Mouse (Mus musculus) hindbrain, embryonic 13.5 days (tissue): ENCODE measurements around the gene Ptpa. TPM values are rescaled to one million over a fixed set of nuclear protein-coding genes. Genes with fewer than 3 reads are reported as not detected.
"Not testable (repeated sequence)": the region's sequence is repeated elsewhere in the genome, so short reads cannot be mapped to it uniquely, and the experiment has no call there.

ENCODE experiments used
- ATAC-seq: fragments of 200-750 bp; cut with Nextera tagmentation; 2 replicates; pipeline ENCODE4 v1.8.0; 2017; ENCODE audit warnings: moderate TSS enrichment; ENCODE audit not compliant: low FRiP score
- H3K27ac ChIP-seq: fragments of 300-500 bp; sonication (generic); 2 replicates; pipeline ENCODE4 v1.5.1; 2015; ENCODE audit warnings: inconsistent platforms, mild to moderate bottlenecking, moderate library complexity
- H3K27me3 ChIP-seq: fragments of 300-500 bp; sonication (generic); 2 replicates; pipeline ENCODE4 v1.6.1; 2015; ENCODE audit warnings: mild to moderate bottlenecking, inconsistent platforms
- H3K36me3 ChIP-seq: fragments of 300-500 bp; sonication (generic); 2 replicates; pipeline ENCODE4 v1.6.1; 2015; ENCODE audit warnings: mild to moderate bottlenecking, inconsistent platforms
- H3K4me1 ChIP-seq: fragments of 300-500 bp; sonication (generic); replicated peaks from 2 replicates; pipeline ENCODE4 v1.6.1; 2015; ENCODE audit warnings: inconsistent platforms
- H3K4me2 ChIP-seq: fragments of 300-500 bp; sonication (generic); 2 replicates; pipeline ENCODE4 v1.6.1; 2015; ENCODE audit warnings: inconsistent platforms, mild to moderate bottlenecking, moderate library complexity
- H3K4me3 ChIP-seq: fragments of 300-500 bp; sonication (generic); 2 replicates; pipeline ENCODE4 v1.5.1; 2015; ENCODE audit warnings: mild to moderate bottlenecking, inconsistent platforms
- H3K9ac ChIP-seq: fragments of 300-500 bp; sonication (generic); 2 replicates; pipeline ENCODE4 v1.6.1; 2015; ENCODE audit warnings: mild to moderate bottlenecking, inconsistent platforms
- H3K9me3 ChIP-seq: fragments of 300-500 bp; sonication (generic); 2 replicates; pipeline ENCODE4 v1.6.1; 2016; ENCODE audit warnings: inconsistent platforms
- WGBS: fragments of 180-500 bp; shearing (Covaris S2); methylation state at CpG from one replicate; pipeline ENCODE4 v1.1.7; 2015; 5-methylcytosine and 5-hydroxymethylcytosine counted together
- polyA plus RNA-seq: library from polyadenylated mRNA; unstranded; fragments of >200 nt; fragmentation: Nextera tagmentation; extraction: Ambion mirVana; gene quantifications from 2 replicates; pipeline ENCODE4 v1.2.1, GENCODE M21; 2015

Ptpa gene
- polyA plus RNA-seq, 1 experiment from 2014 or later, result 129 TPM

DNA sequence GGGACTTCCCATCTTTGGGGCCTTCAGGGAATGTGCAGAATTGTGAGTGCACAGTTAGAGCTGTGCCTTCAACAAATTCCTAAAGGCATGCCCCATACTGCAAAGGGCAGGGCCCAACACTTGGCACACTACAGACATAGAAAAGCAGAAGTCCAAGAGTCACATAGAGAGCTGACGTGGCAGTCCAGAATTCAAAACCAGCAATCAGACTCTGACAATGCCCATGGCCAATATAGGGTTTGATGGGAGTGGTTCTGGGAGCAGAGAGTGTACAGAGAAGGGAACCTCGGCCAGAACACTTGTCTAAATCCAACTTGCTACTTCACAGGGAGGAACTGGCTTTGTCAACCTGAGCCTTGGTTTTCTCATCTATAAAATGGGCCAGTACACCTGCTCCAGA lies 8.6 kb upstream of the Ptpa start:
- no peak overlapping the region for H3K27ac ChIP-seq
- no peaks in the 10 kb centered on the region for H3K27me3 ChIP-seq
- peaks cover 96% of the 10 kb centered on the region for H3K36me3 ChIP-seq
- ATAC-seq, result no peak
- no peaks in the 10 kb centered on the region for H3K4me1 ChIP-seq
- no peak overlapping the region for H3K4me2 ChIP-seq
- no peaks in the 10 kb centered on the region for H3K9me3 ChIP-seq
- H3K9ac ChIP-seq, result no peak overlapping the region
- H3K4me3 ChIP-seq, result no peak overlapping the region
- WGBS, result 91% methylated on average over 2 of the region's 2 CpGs

DNA sequence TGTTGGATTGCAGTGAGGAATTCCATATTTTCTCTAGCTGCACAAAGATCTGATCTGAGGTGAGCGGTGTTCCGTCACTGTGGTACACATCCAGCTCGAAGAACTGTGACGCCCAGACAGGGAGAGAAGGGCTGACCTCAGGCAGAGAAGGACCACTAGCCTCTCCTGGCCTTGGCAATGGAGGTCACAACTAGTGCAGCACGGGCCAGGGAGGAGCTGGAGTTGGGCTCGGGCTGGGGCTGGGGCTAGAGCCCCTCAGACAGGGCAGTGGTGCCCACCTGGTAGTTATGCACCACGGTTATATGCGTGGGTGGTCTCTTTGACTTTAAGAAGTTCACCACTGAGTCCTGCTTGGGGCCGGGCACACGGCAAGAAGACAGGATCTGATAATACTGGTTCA lies 8.1 kb upstream of the Ptpa start:
- no peak for ATAC-seq
- WGBS, result 93% methylated on average over 10 of the region's 10 CpGs
- Histone ChIP-seq H3K36me3 (peaks cover 96% of the 10 kb centered on the region), H3K4me2 (no peak overlapping the region), H3K4me1 (peaks cover 4% of the 10 kb centered on the region), H3K9me3 (no peaks in the 10 kb centered on the region), H3K27ac (no peak overlapping the region), H3K4me3 (no peak overlapping the region), H3K9ac (no peak overlapping the region), H3K27me3 (no peaks in the 10 kb centered on the region)

- Histone ChIP-seq H3K4me2 (no peak overlapping the region), H3K9me3 (no peaks in the 10 kb centered on the region), H3K36me3 (peaks cover 91% of the 10 kb centered on the region), H3K9ac (0 out of 2 replicates have a peak overlapping the region, but pooled peaks have one; percentile 19), H3K4me3 (no peak overlapping the region), H3K27me3 (no peaks in the 10 kb centered on the region), H3K27ac (no peak overlapping the region), H3K4me1 (peaks cover 12% of the 10 kb centered on the region)
- ATAC-seq, result no peak
- WGBS, result 89% methylated on average over 8 of the region's 8 CpGs
Measured at GRCm38 (mm10) chr2:30408452-30409100, 7.3 kb upstream of the Ptpa start.

GRCm38 (mm10) chr2:30409454-30410176 lies 6.2 kb upstream of the Ptpa start:
- H3K9me3 ChIP-seq, result no peaks in the 10 kb centered on the region
- H3K4me2 ChIP-seq, result no peak overlapping the region
- H3K4me3 ChIP-seq, result no peak overlapping the region
- peaks cover 81% of the 10 kb centered on the region for H3K36me3 ChIP-seq
- ATAC-seq, result no peak
- H3K27ac ChIP-seq, result no peak overlapping the region
- no peak overlapping the region; the same call in 1 of the 2 replicates for H3K9ac ChIP-seq
- H3K4me1 ChIP-seq, result peaks cover 22% of the 10 kb centered on the region
- WGBS, result 94% methylated on average over 4 of the region's 5 CpGs
- H3K27me3 ChIP-seq, result peaks cover 3% of the 10 kb centered on the region; the same call in 1 of the 2 replicates

DNA sequence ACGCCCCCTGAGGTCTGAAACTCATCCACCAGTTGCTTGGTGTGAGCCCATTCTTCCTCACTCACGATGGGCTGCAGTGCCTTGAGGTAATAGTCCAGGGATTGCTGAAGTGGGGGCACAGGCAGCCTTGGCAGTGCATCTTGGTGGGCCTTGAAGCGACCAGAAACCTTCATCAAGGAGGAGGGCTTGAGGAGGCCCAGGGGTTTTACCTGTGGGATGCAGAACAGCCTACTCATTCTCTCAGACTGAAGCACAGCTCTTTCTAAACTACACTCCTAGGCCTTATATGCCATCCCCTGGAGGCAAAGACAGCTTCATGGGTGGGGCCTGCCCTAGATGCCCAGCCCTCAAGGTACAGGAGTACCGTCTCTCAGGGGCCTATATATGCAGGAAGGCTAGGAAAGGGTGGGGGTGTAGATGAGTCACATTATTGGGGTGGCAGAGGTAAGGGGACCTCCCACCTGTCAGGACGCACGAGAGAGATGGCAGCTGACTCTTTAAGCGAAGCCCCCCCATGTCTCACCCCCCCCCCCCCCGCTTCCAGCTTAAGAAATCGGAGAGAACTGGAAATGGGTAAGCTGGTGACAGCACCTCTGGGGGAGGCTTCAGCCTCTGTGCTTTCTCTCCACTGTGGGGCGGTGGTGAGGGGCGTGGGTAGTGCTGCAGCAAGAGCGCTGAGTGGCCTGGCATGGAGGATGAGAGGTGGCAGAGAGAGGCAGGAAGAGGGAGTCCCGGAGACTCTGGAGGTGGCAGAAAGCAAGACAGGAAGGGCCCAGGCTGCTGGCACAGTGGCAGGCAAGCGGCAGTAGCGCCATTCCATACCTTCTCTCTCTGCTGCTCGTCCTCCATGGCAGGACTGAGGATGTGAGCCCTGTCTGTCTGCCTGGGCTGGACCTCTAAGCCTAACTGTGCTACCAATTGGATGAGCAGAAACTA lies 2.5 kb upstream of the Ptpa start:
- H3K27me3 ChIP-seq, result peaks cover 3% of the 10 kb centered on the region; the same call in 1 of the 2 replicates
- no peak overlapping the region for H3K27ac ChIP-seq
- H3K36me3 ChIP-seq, result peaks cover 44% of the 10 kb centered on the region
- H3K4me3 ChIP-seq, result no peak overlapping the region
- H3K4me1 ChIP-seq, result peaks cover 46% of the 10 kb centered on the region
- no peak for ATAC-seq
- WGBS, result 83% methylated on average over 16 of the region's 16 CpGs
- no peaks in the 10 kb centered on the region for H3K9me3 ChIP-seq
- peak overlapping the region; percentile 96 for H3K9ac ChIP-seq
- H3K4me2 ChIP-seq, result peak overlapping the region; percentile 20

GRCm38 (mm10) chr2:30414101-30414500 lies 1.7 kb upstream of the Ptpa start:
- H3K4me3 ChIP-seq, result peak overlapping the region; percentile 88
- peaks cover 3% of the 10 kb centered on the region; the same call in 1 of the 2 replicates for H3K27me3 ChIP-seq
- ATAC-seq, result no peak
- H3K9ac ChIP-seq, result peak overlapping the region; percentile 96
- H3K27ac ChIP-seq, result no peak overlapping the region
- peaks cover 54% of the 10 kb centered on the region for H3K4me1 ChIP-seq
- peak overlapping the region; percentile 73 for H3K4me2 ChIP-seq
- no peaks in the 10 kb centered on the region for H3K9me3 ChIP-seq
- H3K36me3 ChIP-seq, result peaks cover 36% of the 10 kb centered on the region
- WGBS, result 90% methylated on average over 4 of the region's 4 CpGs

GRCm38 (mm10) chr2:30414681-30415080 lies 1.2 kb upstream of the Ptpa start:
- Histone ChIP-seq H3K4me1 (peaks cover 58% of the 10 kb centered on the region), H3K36me3 (peaks cover 30% of the 10 kb centered on the region), H3K27me3 (peaks cover 3% of the 10 kb centered on the region; the same call in 1 of the 2 replicates), H3K9me3 (no peaks in the 10 kb centered on the region), H3K27ac (peak overlapping the region; percentile 98), H3K9ac (peak overlapping the region; percentile 96), H3K4me2 (peak overlapping the region; percentile 73), H3K4me3 (peak overlapping the region; percentile 88)
- 0 out of 2 replicates have a peak, but pooled peaks have one; percentile 3 for ATAC-seq
- WGBS, result 46% methylated on average over 5 of the region's 5 CpGs

- peaks cover 58% of the 10 kb centered on the region for H3K4me1 ChIP-seq
- 2% methylated on average over 58 of the region's 58 CpGs for WGBS
Measured at GRCm38 (mm10) chr2:30415157-30415935, 493 bp upstream of the Ptpa start, which contains the start of gene Crat. Gene Crat (minus strand): TSS chr2:30415813.

DNA sequence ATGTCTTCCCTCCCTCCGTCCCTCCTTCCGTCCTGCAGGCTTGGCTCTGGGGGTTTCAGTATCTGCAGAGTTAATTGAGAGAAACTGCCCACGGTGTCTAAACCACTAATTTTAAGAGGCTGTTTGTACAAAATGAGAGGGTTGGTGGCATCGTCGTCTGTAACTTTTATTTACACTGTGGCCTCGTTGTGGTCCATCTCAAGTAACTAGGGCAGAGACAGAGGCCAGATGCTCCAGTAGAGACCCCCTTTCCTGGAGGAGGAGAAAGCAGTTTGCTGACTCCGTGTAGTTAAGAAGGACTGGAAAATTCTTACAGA lies 768 bp downstream of the Ptpa start:
- Histone ChIP-seq H3K4me3 (peak overlapping the region; percentile 88), H3K4me1 (peaks cover 64% of the 10 kb centered on the region), H3K9ac (peak overlapping the region; percentile 96), H3K27ac (peak overlapping the region; percentile 98), H3K27me3 (peaks cover 3% of the 10 kb centered on the region; the same call in 1 of the 2 replicates), H3K36me3 (peaks cover 15% of the 10 kb centered on the region), H3K4me2 (peak overlapping the region; percentile 73), H3K9me3 (no peaks in the 10 kb centered on the region)
- 0% methylated on average over 7 of the region's 7 CpGs for WGBS
- no peak for ATAC-seq

More at GRCm38 (mm10) chr2:30415157-30415935, 493 bp upstream of the Ptpa start, which contains the start of gene Crat:
- peak; percentile 91 for ATAC-seq
- H3K9me3 ChIP-seq, result no peaks in the 10 kb centered on the region
- H3K4me2 ChIP-seq, result peak within 1 kb of the TSS; percentile 73
- peak within 1 kb of the TSS; percentile 88 for H3K4me3 ChIP-seq
- peaks cover 3% of the 10 kb centered on the region; the same call in 1 of the 2 replicates for H3K27me3 ChIP-seq
- H3K36me3 ChIP-seq, result peaks cover 24% of the 10 kb centered on the region
- H3K27ac ChIP-seq, result peak within 1 kb of the TSS; percentile 98
- peak within 1 kb of the TSS; percentile 96 for H3K9ac ChIP-seq

GRCm38 (mm10) chr2:30417154-30417553 lies 1.3 kb downstream of the Ptpa start:
- H3K4me2 ChIP-seq, result peak overlapping the region; percentile 73
- H3K9me3 ChIP-seq, ATAC-seq, H3K27ac ChIP-seq, H3K36me3 ChIP-seq, H3K27me3 ChIP-seq: not testable (repeated sequence)
- peak overlapping the region; percentile 96 for H3K9ac ChIP-seq
- H3K4me1 ChIP-seq, result peaks cover 66% of the 10 kb centered on the region
- 82% methylated on average over 6 of the region's 6 CpGs for WGBS
- H3K4me3 ChIP-seq, result peak overlapping the region; percentile 88

- H3K36me3 ChIP-seq, result peaks cover 5% of the 10 kb centered on the region
- H3K27ac ChIP-seq, result no peak overlapping the region
- peak overlapping the region; percentile 88; the same call in 1 of the 2 replicates for H3K4me3 ChIP-seq
- 79% methylated on average over 5 of the region's 5 CpGs for WGBS
- peak overlapping the region; percentile 61; the same call in 1 of the 2 replicates for H3K9ac ChIP-seq
- H3K9me3 ChIP-seq, result no peaks in the 10 kb centered on the region
- no peak for ATAC-seq
- peak overlapping the region; percentile 73 for H3K4me2 ChIP-seq
- peaks cover 3% of the 10 kb centered on the region; the same call in 1 of the 2 replicates for H3K27me3 ChIP-seq
- peaks cover 63% of the 10 kb centered on the region for H3K4me1 ChIP-seq
Measured at GRCm38 (mm10) chr2:30417595-30418165, 1.8 kb downstream of the Ptpa start.
